Mouse (Mus musculus): ENCODE measurements at regions not wholly inside any gene's neighbourhood (a gene's known extent, or its start where the extent isn't known, plus 50 kb on each side); places are given as distances from the start of the nearest gene placed in this dataset.
A peak's percentile ranks its signal among the peaks of the same experiment; 100 is the strongest.

DNA sequence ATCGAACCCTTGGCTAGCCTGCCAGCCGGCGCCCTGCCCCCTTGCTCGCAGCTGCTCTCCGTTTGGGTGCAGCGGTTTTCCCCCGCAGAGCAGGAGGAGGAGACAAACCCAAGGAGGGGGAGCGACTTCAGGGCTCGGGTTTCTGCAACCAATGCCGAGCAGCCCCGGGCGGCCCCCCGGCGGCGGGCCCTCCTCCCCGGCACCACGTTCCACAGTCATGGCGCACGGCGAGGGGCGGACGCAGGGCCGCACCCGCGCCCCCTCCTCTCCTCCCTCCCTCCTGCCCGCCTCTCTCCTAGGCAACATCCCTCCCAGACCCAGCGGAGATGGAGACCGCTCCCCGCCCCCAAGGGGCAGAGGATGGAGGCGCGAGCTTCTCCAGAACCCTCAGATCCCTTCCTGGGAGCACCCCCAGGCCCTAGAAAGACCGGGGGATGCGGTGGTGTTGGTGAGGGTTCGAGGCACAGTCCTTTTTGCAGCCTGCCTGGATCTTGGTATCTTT lies 129.4 kb upstream of the Ubr2 start:
- H3K4me1 ChIP-seq (ENCODE audit: control insufficient read depth, insufficient read depth, low read length): peaks cover 27% of the 10 kb centered on the region
- peak overlapping the region; percentile 63 for H3K4me3 ChIP-seq (replicated peaks; ENCODE audit: low read length)
- H3K9ac ChIP-seq (ENCODE audit: low read depth, low read length, severe bottlenecking): peak overlapping the region; percentile 77
- no peaks in the 10 kb centered on the region for H3K27me3 ChIP-seq (ENCODE audit: control insufficient read depth, insufficient read depth, low read length)
- no peaks in the 10 kb centered on the region for H3K9me3 ChIP-seq (ENCODE audit: control insufficient read depth, low read length)
- peak; percentile 83; the same call in 1 of the 2 replicates for TF ChIP-seq POLR2A (IDR thresholded peaks at IDR 0.05; ENCODE audit: borderline replicate concordance, extremely low read depth, insufficient read depth, insufficient read length)
- peak overlapping the region; percentile 86 for H3K4me2 ChIP-seq (replicated peaks; ENCODE audit: low read depth, low read length, severe bottlenecking)
- ATAC-seq (ENCODE audit: low FRiP score, low read depth): peak; percentile 91
- no peaks in the 10 kb centered on the region for H3K36me3 ChIP-seq (ENCODE audit: control insufficient read depth, insufficient read depth, low read length)
- DNase-seq (ENCODE audit: low spot score): peak; percentile 97
- WGBS: under 1% methylated on average over 22 of the region's 34 CpGs
- H3K27ac ChIP-seq (replicated peaks; ENCODE audit: low read depth, low read length): peak overlapping the region; percentile 95

DNA sequence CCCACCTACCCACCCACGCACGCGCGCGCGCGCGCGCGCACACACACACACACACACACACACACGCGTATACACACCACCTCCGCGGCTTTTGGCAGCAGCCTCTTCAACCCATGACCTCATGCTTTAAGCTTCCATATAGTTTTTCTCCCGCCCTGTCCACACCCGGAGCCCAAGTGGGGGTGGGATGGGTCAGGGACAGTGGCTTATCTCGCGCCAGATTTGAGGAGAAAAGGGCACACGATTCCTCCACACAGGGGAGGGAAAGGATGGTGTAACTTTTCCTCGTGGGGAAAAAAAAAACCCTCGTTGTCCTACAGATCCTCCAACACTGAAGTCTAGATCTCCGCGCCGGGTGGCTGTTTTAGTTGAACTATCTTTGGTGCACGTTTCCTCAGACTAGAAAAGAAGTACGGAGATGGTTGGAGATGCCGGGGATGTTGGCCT lies 128.8 kb upstream of the Ubr2 start:
- Histone ChIP-seq H3K4me2 (replicated peaks; ENCODE audit: low read depth, low read length, severe bottlenecking) (peak overlapping the region; percentile 86), H3K27me3 (ENCODE audit: control insufficient read depth, insufficient read depth, low read length) (no peaks in the 10 kb centered on the region), H3K36me3 (ENCODE audit: control insufficient read depth, insufficient read depth, low read length) (no peaks in the 10 kb centered on the region), H3K9me3 (ENCODE audit: control insufficient read depth, low read length) (no peaks in the 10 kb centered on the region), H3K9ac (ENCODE audit: low read depth, low read length, severe bottlenecking) (peak overlapping the region; percentile 77), H3K27ac (replicated peaks; ENCODE audit: low read depth, low read length) (peak overlapping the region; percentile 95), H3K4me3 (replicated peaks; ENCODE audit: low read length) (peak overlapping the region; percentile 63), H3K4me1 (ENCODE audit: control insufficient read depth, insufficient read depth, low read length) (peaks cover 24% of the 10 kb centered on the region)
- 3% methylated on average over 27 of the region's 27 CpGs for WGBS
- no peak for TF ChIP-seq POLR2A (IDR thresholded peaks at IDR 0.05; ENCODE audit: borderline replicate concordance, extremely low read depth, insufficient read depth, insufficient read length)
- ATAC-seq (ENCODE audit: low FRiP score, low read depth) (no peak), DNase-seq (ENCODE audit: low spot score) (peak; percentile 47)

DNA sequence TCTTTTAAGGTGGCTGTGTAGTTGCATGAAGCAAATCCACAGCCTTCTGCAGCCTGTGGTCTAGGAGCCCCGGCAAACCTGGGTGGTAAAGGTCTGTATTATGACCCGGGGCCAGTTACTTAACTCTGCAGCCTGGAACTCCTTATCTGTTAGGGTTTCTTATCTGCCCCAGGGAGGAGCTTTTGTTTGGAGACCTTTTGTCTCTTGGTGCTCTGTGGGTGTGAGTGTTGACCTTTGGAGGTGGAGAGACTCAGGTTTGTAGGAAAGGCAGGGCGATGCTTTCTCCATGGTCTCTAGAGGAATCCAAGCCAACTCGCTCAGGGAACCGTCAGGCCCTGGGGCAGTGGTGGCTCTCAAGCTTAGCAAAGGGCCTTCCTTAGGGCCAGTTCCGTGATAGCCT lies 127.8 kb upstream of the Ubr2 start:
- Histone ChIP-seq H3K27me3 (ENCODE audit: control insufficient read depth, insufficient read depth, low read length) (no peaks in the 10 kb centered on the region), H3K36me3 (ENCODE audit: control insufficient read depth, insufficient read depth, low read length) (no peaks in the 10 kb centered on the region), H3K9ac (ENCODE audit: low read depth, low read length, severe bottlenecking) (no peak overlapping the region), H3K27ac (replicated peaks; ENCODE audit: low read depth, low read length) (no peak overlapping the region), H3K4me1 (ENCODE audit: control insufficient read depth, insufficient read depth, low read length) (peaks cover 15% of the 10 kb centered on the region), H3K9me3 (ENCODE audit: control insufficient read depth, low read length) (no peaks in the 10 kb centered on the region), H3K4me2 (replicated peaks; ENCODE audit: low read depth, low read length, severe bottlenecking) (no peak overlapping the region), H3K4me3 (replicated peaks; ENCODE audit: low read length) (no peak overlapping the region)
- TF ChIP-seq POLR2A (IDR thresholded peaks at IDR 0.05; ENCODE audit: borderline replicate concordance, extremely low read depth, insufficient read depth, insufficient read length): no peak
- 59% methylated on average over 6 of the region's 6 CpGs for WGBS
- DNase-seq (ENCODE audit: low spot score) (no peak), ATAC-seq (ENCODE audit: low FRiP score, low read depth) (no peak)

- Histone ChIP-seq H3K36me3 (ENCODE audit: control insufficient read depth, insufficient read depth, low read length) (no peaks in the 10 kb centered on the region), H3K9me3 (ENCODE audit: control insufficient read depth, low read length) (no peaks in the 10 kb centered on the region), H3K27ac (replicated peaks; ENCODE audit: low read depth, low read length) (no peak overlapping the region), H3K27me3 (ENCODE audit: control insufficient read depth, insufficient read depth, low read length) (no peaks in the 10 kb centered on the region), H3K9ac (ENCODE audit: low read depth, low read length, severe bottlenecking) (no peak overlapping the region), H3K4me2 (replicated peaks; ENCODE audit: low read depth, low read length, severe bottlenecking) (no peak overlapping the region), H3K4me1 (ENCODE audit: control insufficient read depth, insufficient read depth, low read length) (peaks cover 7% of the 10 kb centered on the region; the same call in 1 of the 2 replicates), H3K4me3 (replicated peaks; ENCODE audit: low read length) (no peak overlapping the region)
- DNase-seq (ENCODE audit: low spot score) (no peak), ATAC-seq (ENCODE audit: low FRiP score, low read depth) (no peak)
- 85% methylated on average over 5 of the region's 5 CpGs for WGBS
- no peak for TF ChIP-seq POLR2A (IDR thresholded peaks at IDR 0.05; ENCODE audit: borderline replicate concordance, extremely low read depth, insufficient read depth, insufficient read length)
Observed at GRCm38 (mm10) chr17:47135391-47135790, 125.0 kb upstream of the Ubr2 start.

DNA sequence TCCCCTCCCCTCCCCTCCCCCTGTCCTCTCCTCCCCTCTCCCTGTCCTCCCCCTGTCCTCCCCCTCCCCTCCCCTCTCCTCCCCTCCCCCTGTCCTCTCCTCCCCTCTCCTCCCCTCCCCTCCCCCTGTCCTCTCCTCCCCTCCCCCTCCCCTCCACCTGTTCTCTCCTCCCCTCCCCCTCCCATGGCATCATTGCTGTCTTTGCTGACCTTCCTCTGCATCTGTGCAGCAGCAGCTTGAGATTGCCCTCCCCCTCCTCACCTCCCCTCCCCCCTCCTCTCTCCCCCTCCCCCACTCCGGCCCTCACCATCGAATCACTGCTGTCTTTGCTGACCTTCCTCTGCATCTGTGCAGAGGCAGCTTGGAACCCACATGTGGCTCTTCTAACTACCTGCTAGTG lies 123.4 kb upstream of the Ubr2 start:
- no peak overlapping the region for H3K4me3 ChIP-seq (replicated peaks; ENCODE audit: low read length)
- H3K4me2 ChIP-seq (replicated peaks; ENCODE audit: low read depth, low read length, severe bottlenecking): no peak overlapping the region
- H3K9ac ChIP-seq (ENCODE audit: low read depth, low read length, severe bottlenecking): no peak overlapping the region
- ATAC-seq (ENCODE audit: low FRiP score, low read depth) (no peak), DNase-seq (ENCODE audit: low spot score) (no peak)
- H3K27ac ChIP-seq (replicated peaks; ENCODE audit: low read depth, low read length): no peak overlapping the region
- no peaks in the 10 kb centered on the region for H3K36me3 ChIP-seq (ENCODE audit: control insufficient read depth, insufficient read depth, low read length)
- H3K27me3 ChIP-seq (ENCODE audit: control insufficient read depth, insufficient read depth, low read length): no peaks in the 10 kb centered on the region
- 35% methylated on average over 2 of the region's 2 CpGs for WGBS
- no peak for TF ChIP-seq POLR2A (IDR thresholded peaks at IDR 0.05; ENCODE audit: borderline replicate concordance, extremely low read depth, insufficient read depth, insufficient read length)
- 0 out of 2 replicates have a peak, but pooled peaks cover 4% of the 10 kb centered on the region for H3K4me1 ChIP-seq (ENCODE audit: control insufficient read depth, insufficient read depth, low read length)
- H3K9me3 ChIP-seq (ENCODE audit: control insufficient read depth, low read length): no peaks in the 10 kb centered on the region
